Mouse (Mus musculus) liver, adult (tissue): Measurements from ENCODE around the gene Blmh.

Experiments
- GATA4 ChIP-seq: IDR thresholded peaks from 2 replicates; pipeline ENCODE4 v1.6.1; 2014; ENCODE audit warnings: mild to moderate bottlenecking, low read length; ENCODE audit not compliant: insufficient replicate concordance

Gene Blmh

GRCm38 (mm10) chr11:76981570-76982141, 57.0 kb downstream of the Blmh start:
- no peak for TF ChIP-seq GATA4

- no peak for TF ChIP-seq GATA4
Observed at GRCm38 (mm10) chr11:76982415-76982814, 57.8 kb downstream of the Blmh start.

GRCm38 (mm10) chr11:76983641-76984040, 59.0 kb downstream of the Blmh start:
- no peak; the same call in 1 of the 2 replicates for TF ChIP-seq GATA4

GRCm38 (mm10) chr11:76984173-76984572, 59.6 kb downstream of the Blmh start:
- no peak for TF ChIP-seq GATA4

GRCm38 (mm10) chr11:76990839-76991238, 66.2 kb downstream of the Blmh start:
- TF ChIP-seq GATA4 = no peak

- TF ChIP-seq GATA4 = no peak
Observed at GRCm38 (mm10) chr11:76992886-76993285, 68.3 kb downstream of the Blmh start.

- no peak for TF ChIP-seq GATA4
Observed at GRCm38 (mm10) chr11:76995966-76996672, 71.5 kb downstream of the Blmh start.

- no peak for TF ChIP-seq GATA4
Observed at GRCm38 (mm10) chr11:76997305-76997704, 72.7 kb downstream of the Blmh start.

- TF ChIP-seq GATA4 = no peak
Observed at GRCm38 (mm10) chr11:76997916-76998704, 73.5 kb downstream of the Blmh start, which contains the start of gene Slc6a4. Slc6a4 (plus strand) TSS chr11:76998603.

GRCm38 (mm10) chr11:76998705-76999226, 74.2 kb downstream of the Blmh start:
- no peak for TF ChIP-seq GATA4

GRCm38 (mm10) chr11:77000741-77001140, 76.1 kb downstream of the Blmh start:
- no peak for TF ChIP-seq GATA4

- no peak for TF ChIP-seq GATA4
Observed at GRCm38 (mm10) chr11:77002361-77002760, 77.8 kb downstream of the Blmh start.

- no peak for TF ChIP-seq GATA4
Observed at GRCm38 (mm10) chr11:77005881-77006280, 81.3 kb downstream of the Blmh start.

- TF ChIP-seq GATA4 = no peak
Observed at GRCm38 (mm10) chr11:77006616-77007015, 82.0 kb downstream of the Blmh start.

- no peak for TF ChIP-seq GATA4
Observed at GRCm38 (mm10) chr11:77009069-77010025, 84.7 kb downstream of the Blmh start.
